Mouse (Mus musculus): ENCODE results near the gene B4galt1. TPM values are rescaled to one million over a fixed set of nuclear protein-coding genes. Genes with fewer than 3 reads are reported as not detected.

The B4galt1 gene
- polyA plus RNA-seq, 1 experiment, result 40.7 TPM

DNA sequence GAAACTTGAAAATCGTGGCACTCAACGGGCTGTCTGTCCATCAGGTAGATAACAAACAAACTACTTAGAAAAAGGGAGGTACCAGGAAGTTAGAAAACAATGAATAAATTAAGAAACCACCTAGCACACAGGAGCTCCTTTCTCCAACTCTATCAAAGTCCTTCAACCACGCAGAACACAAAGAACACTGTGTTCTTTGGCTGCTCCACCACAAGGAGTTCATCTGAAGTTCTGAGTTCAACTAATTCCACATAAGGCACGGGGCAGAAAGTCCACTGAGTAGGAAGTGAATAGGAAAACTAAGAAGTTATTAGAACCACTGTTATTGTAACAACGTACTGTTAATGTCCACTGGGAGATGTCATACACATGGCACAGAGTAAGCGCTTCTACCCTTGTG, 39.4 kb downstream of the B4galt1 start:
- peaks cover 6% of the 10 kb centered on the region; the same call in 1 of the 2 replicates for H3K36me3 ChIP-seq (ENCODE audit: control insufficient read depth, insufficient read depth, low read length, poor library complexity, severe bottlenecking)
- no peak for TF ChIP-seq EP300 (IDR thresholded peaks at IDR 0.05; ENCODE audit: insufficient read depth, low read depth, low read length)
- no peak for TF ChIP-seq POLR2A (IDR thresholded peaks at IDR 0.05; ENCODE audit: insufficient read depth, low read length)
- no peak for TF ChIP-seq CTCF (IDR thresholded peaks at IDR 0.05; ENCODE audit: low read depth, low read length)
- H3K9me3 ChIP-seq (replicated peaks; ENCODE audit: control insufficient read depth, insufficient read depth, low read length, poor library complexity, severe bottlenecking), result no peaks in the 10 kb centered on the region; the same call in 1 of the 2 replicates
- no peak overlapping the region for H3K9ac ChIP-seq (ENCODE audit: low read depth, poor library complexity, severe bottlenecking)
- H3K4me3 ChIP-seq (ENCODE audit: low read depth, low read length), result no peak overlapping the region
- H3K27ac ChIP-seq (ENCODE audit: insufficient read depth, low read length), result no peak overlapping the region
- H3K27me3 ChIP-seq (ENCODE audit: control insufficient read depth, insufficient read depth, low read length, poor library complexity, severe bottlenecking), result no peaks in the 10 kb centered on the region
- H3K4me1 ChIP-seq (ENCODE audit: control insufficient read depth, insufficient read depth, low read length), result peaks cover 9% of the 10 kb centered on the region

DNA sequence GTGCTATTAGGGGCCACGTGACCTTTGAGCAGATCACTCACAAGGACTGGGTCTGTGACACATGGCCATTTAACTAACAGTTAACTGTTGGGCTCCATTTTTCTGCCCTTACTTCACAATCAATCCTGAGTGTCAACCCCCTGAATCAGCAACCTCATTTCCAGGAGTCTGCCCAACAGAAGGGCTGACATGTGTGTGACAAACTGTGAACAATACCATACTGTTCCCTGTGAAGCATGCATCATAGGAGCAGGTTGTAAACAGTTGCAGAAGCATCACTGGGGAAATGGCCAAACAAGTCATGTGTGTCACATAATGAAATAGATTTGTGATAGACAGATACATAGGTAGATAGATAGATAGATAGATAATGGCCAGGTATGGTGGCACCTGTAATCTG, 40.9 kb downstream of the B4galt1 start:
- H3K9me3 ChIP-seq (replicated peaks; ENCODE audit: control insufficient read depth, insufficient read depth, low read length, poor library complexity, severe bottlenecking), result no peaks in the 10 kb centered on the region; the same call in 1 of the 2 replicates
- H3K36me3 ChIP-seq (ENCODE audit: control insufficient read depth, insufficient read depth, low read length, poor library complexity, severe bottlenecking), result peaks cover 6% of the 10 kb centered on the region; the same call in 1 of the 2 replicates
- TF ChIP-seq EP300 (IDR thresholded peaks at IDR 0.05; ENCODE audit: insufficient read depth, low read depth, low read length) (no peak), POLR2A (IDR thresholded peaks at IDR 0.05; ENCODE audit: insufficient read depth, low read length) (no peak), CTCF (IDR thresholded peaks at IDR 0.05; ENCODE audit: low read depth, low read length) (no peak)
- peaks cover 5% of the 10 kb centered on the region for H3K4me1 ChIP-seq (ENCODE audit: control insufficient read depth, insufficient read depth, low read length)
- H3K27me3 ChIP-seq (ENCODE audit: control insufficient read depth, insufficient read depth, low read length, poor library complexity, severe bottlenecking), result no peaks in the 10 kb centered on the region
- no peak overlapping the region for H3K27ac ChIP-seq (ENCODE audit: insufficient read depth, low read length)
- H3K4me3 ChIP-seq (ENCODE audit: low read depth, low read length), result no peak overlapping the region
- H3K9ac ChIP-seq (ENCODE audit: low read depth, poor library complexity, severe bottlenecking), result no peak overlapping the region

- TF ChIP-seq POLR2A (IDR thresholded peaks at IDR 0.05; ENCODE audit: insufficient read depth, low read length) (no peak), EP300 (IDR thresholded peaks at IDR 0.05; ENCODE audit: insufficient read depth, low read depth, low read length) (no peak), CTCF (IDR thresholded peaks at IDR 0.05; ENCODE audit: low read depth, low read length) (no peak)
- Histone ChIP-seq H3K27me3 (ENCODE audit: control insufficient read depth, insufficient read depth, low read length, poor library complexity, severe bottlenecking) (no peaks in the 10 kb centered on the region), H3K4me3 (ENCODE audit: low read depth, low read length) (no peak overlapping the region), H3K9me3 (replicated peaks; ENCODE audit: control insufficient read depth, insufficient read depth, low read length, poor library complexity, severe bottlenecking) (no peaks in the 10 kb centered on the region; the same call in 1 of the 2 replicates), H3K36me3 (ENCODE audit: control insufficient read depth, insufficient read depth, low read length, poor library complexity, severe bottlenecking) (peaks cover 13% of the 10 kb centered on the region; the same call in 1 of the 2 replicates), H3K27ac (ENCODE audit: insufficient read depth, low read length) (no peak overlapping the region), H3K9ac (ENCODE audit: low read depth, poor library complexity, severe bottlenecking) (no peak overlapping the region), H3K4me1 (ENCODE audit: control insufficient read depth, insufficient read depth, low read length) (no peaks in the 10 kb centered on the region)
These were observed 43.3 kb downstream of the B4galt1 start for GRCm38 (mm10) chr4:40810481-40810880.

- H3K4me1 ChIP-seq (ENCODE audit: control insufficient read depth, insufficient read depth, low read length), result no peaks in the 10 kb centered on the region
- H3K36me3 ChIP-seq (ENCODE audit: control insufficient read depth, insufficient read depth, low read length, poor library complexity, severe bottlenecking), result peaks cover 9% of the 10 kb centered on the region; the same call in 1 of the 2 replicates
- H3K4me3 ChIP-seq (ENCODE audit: low read depth, low read length), result no peak overlapping the region
These were observed 46.4 kb downstream of the B4galt1 start for GRCm38 (mm10) chr4:40807382-40807781.

DNA sequence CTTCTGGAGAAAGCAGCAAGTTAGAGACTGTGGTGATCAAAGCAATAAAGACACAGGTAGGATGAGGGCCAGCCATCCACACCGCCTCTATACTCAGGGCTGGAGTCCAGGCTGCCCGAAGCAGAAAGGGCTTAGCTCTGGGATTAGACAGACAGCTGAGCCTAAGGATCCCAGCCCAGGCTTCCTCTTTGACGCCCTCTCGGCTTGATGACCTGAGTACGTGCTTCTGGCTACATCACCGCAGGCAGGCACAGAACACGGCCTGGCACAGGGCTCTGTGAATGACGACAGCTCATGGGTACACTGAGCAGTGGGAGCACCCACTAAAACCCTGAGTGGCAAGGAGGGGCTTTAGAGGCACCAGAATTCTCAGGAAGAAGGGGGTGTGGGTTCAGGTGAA, 48.4 kb downstream of the B4galt1 start:
- H3K9me3 ChIP-seq (replicated peaks; ENCODE audit: control insufficient read depth, insufficient read depth, low read length, poor library complexity, severe bottlenecking), result no peaks in the 10 kb centered on the region
- no peaks in the 10 kb centered on the region for H3K4me1 ChIP-seq (ENCODE audit: control insufficient read depth, insufficient read depth, low read length)
- no peak overlapping the region for H3K4me3 ChIP-seq (ENCODE audit: low read depth, low read length)
- no peak overlapping the region for H3K27ac ChIP-seq (ENCODE audit: insufficient read depth, low read length)
- no peak overlapping the region for H3K9ac ChIP-seq (ENCODE audit: low read depth, poor library complexity, severe bottlenecking)
- TF ChIP-seq EP300 (IDR thresholded peaks at IDR 0.05; ENCODE audit: insufficient read depth, low read depth, low read length), result no peak
- no peak for TF ChIP-seq CTCF (IDR thresholded peaks at IDR 0.05; ENCODE audit: low read depth, low read length)
- no peak for TF ChIP-seq POLR2A (IDR thresholded peaks at IDR 0.05; ENCODE audit: insufficient read depth, low read length)
- peaks cover 7% of the 10 kb centered on the region; the same call in 1 of the 2 replicates for H3K36me3 ChIP-seq (ENCODE audit: control insufficient read depth, insufficient read depth, low read length, poor library complexity, severe bottlenecking)
- H3K27me3 ChIP-seq (ENCODE audit: control insufficient read depth, insufficient read depth, low read length, poor library complexity, severe bottlenecking), result no peaks in the 10 kb centered on the region

More at GRCm38 (mm10) chr4:40807382-40807781, 46.4 kb downstream of the B4galt1 start:
- H3K27me3 ChIP-seq (ENCODE audit: control insufficient read depth, insufficient read depth, low read length, poor library complexity, severe bottlenecking), result no peaks in the 10 kb centered on the region
- H3K9me3 ChIP-seq (replicated peaks; ENCODE audit: control insufficient read depth, insufficient read depth, low read length, poor library complexity, severe bottlenecking), result no peaks in the 10 kb centered on the region
- TF ChIP-seq EP300 (IDR thresholded peaks at IDR 0.05; ENCODE audit: insufficient read depth, low read depth, low read length) (no peak), POLR2A (IDR thresholded peaks at IDR 0.05; ENCODE audit: insufficient read depth, low read length) (no peak), CTCF (IDR thresholded peaks at IDR 0.05; ENCODE audit: low read depth, low read length) (no peak)
- no peak overlapping the region for H3K9ac ChIP-seq (ENCODE audit: low read depth, poor library complexity, severe bottlenecking)
- no peak overlapping the region for H3K27ac ChIP-seq (ENCODE audit: insufficient read depth, low read length)

DNA sequence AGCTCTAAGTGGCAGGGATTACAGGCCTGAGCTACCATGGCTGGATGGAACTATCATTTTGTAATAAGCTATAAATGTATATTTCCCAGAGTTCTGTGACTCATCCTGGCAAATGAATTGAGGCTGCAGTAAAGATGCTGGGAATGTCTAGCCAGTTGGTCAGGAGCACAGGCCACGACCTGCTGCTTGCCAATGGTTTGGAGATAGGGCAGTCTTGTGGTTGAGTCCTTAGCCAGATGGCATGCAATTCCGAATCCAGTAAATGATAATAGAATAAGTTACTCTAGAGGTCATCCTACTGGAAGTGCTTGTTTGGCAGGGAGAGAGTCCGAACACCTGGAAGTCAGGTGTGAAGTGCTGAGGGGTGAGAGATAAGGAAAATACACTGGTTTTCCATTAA, 51.0 kb downstream of the B4galt1 start:
- Histone ChIP-seq H3K27me3 (ENCODE audit: control insufficient read depth, insufficient read depth, low read length, poor library complexity, severe bottlenecking) (no peaks in the 10 kb centered on the region), H3K36me3 (ENCODE audit: control insufficient read depth, insufficient read depth, low read length, poor library complexity, severe bottlenecking) (peaks cover 7% of the 10 kb centered on the region; the same call in 1 of the 2 replicates), H3K27ac (ENCODE audit: insufficient read depth, low read length) (no peak overlapping the region), H3K4me3 (ENCODE audit: low read depth, low read length) (no peak overlapping the region), H3K9me3 (replicated peaks; ENCODE audit: control insufficient read depth, insufficient read depth, low read length, poor library complexity, severe bottlenecking) (no peaks in the 10 kb centered on the region; the same call in 1 of the 2 replicates), H3K9ac (ENCODE audit: low read depth, poor library complexity, severe bottlenecking) (no peak overlapping the region), H3K4me1 (ENCODE audit: control insufficient read depth, insufficient read depth, low read length) (no peaks in the 10 kb centered on the region)
- no peak for TF ChIP-seq POLR2A (IDR thresholded peaks at IDR 0.05; ENCODE audit: insufficient read depth, low read length)
- no peak for TF ChIP-seq CTCF (IDR thresholded peaks at IDR 0.05; ENCODE audit: low read depth, low read length)
- no peak for TF ChIP-seq EP300 (IDR thresholded peaks at IDR 0.05; ENCODE audit: insufficient read depth, low read depth, low read length)

Data from ES-Bruce4 (cell line).